Mouse (Mus musculus) frontal cortex, postnatal 10 days (tissue): ENCODE data around the gene Treml2.
"Not testable (repeated sequence)": the region's sequence is repeated elsewhere in the genome, so short reads cannot be mapped to it uniquely, and the experiment has no call there.

Experiments used
- DNase-seq, 2 experiments: peaks; one replicate each; pipeline ENCODE4 v3.0.0; 2022; ENCODE audit warnings: low spot score in 2 of 2, mixed read lengths in 1 of 2

The Treml2 gene

GRCm38 (mm10) chr17:48350681-48351193 lies 51.4 kb downstream of the Treml2 start:
- DNase-seq: no peak

GRCm38 (mm10) chr17:48352976-48353375 lies 53.7 kb downstream of the Treml2 start:
- not testable (repeated sequence) for DNase-seq

- no peak for DNase-seq
Measured at GRCm38 (mm10) chr17:48355822-48356221, 56.5 kb downstream of the Treml2 start.

GRCm38 (mm10) chr17:48357892-48358291 lies 58.6 kb downstream of the Treml2 start:
- no peak for DNase-seq

GRCm38 (mm10) chr17:48359616-48360015 lies 60.3 kb downstream of the Treml2 start, which contains the start of gene Treml1:
Treml1 (plus strand) TSS chr17:48359916.
- DNase-seq: no peak

DNA sequence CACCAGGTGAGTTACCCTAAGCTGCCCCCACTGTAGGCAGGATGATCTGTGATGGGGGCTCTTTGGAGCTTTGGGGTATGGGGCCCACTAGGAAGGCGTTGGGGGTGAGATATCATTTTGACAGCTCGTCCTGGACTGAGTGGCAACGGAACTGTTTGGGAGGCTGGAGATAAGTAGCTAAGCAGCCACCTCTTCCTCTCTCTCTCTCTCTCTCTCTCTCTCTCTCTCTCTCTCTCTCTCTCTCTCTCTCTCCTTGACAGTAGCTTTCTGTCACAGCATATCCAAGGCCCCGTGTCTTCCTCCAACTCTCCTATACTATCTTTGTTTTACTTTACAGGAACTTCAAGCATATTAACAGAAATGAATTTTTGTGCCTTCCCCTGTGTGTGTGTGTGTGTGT lies 61.2 kb downstream of the Treml2 start:
- DNase-seq: no peak
